Mouse (Mus musculus): ENCODE data around the gene Tulp1.

GRCm38 (mm10) chr17:28365122-28365521, at the start of gene Tulp1:
- TF ChIP-seq POLR2A (IDR thresholded peaks at IDR 0.05; ENCODE audit: low read depth, low read length) (no peak), CTCF (conservative IDR thresholded peaks at IDR 0.05; ENCODE audit: insufficient read depth, insufficient read length, low read depth, low read length) (no peak)

Measured in kidney, adult 2 months (tissue).